Mouse (Mus musculus): Measurements from ENCODE around the gene Zfp607b. TPM values are rescaled to one million over a fixed set of nuclear protein-coding genes. Genes with fewer than 3 reads are reported as not detected.

Gene Zfp607b
- polyA plus RNA-seq, 1 experiment from 2014 or later = 2.8 TPM

- DNase-seq (ENCODE audit: low spot score) = no peak
Measured at GRCm38 (mm10) chr7:27685220-27685619, 3.9 kb upstream of the Zfp607b start.

- peak; percentile 27 for DNase-seq (ENCODE audit: low spot score)
Measured at GRCm38 (mm10) chr7:27685681-27686080, 3.5 kb upstream of the Zfp607b start.

GRCm38 (mm10) chr7:27687043-27687442, 2.1 kb upstream of the Zfp607b start:
- DNase-seq (ENCODE audit: low spot score) = no peak

GRCm38 (mm10) chr7:27687836-27688235, 1.3 kb upstream of the Zfp607b start:
- DNase-seq (ENCODE audit: low spot score) = no peak

GRCm38 (mm10) chr7:27688246-27688788, 823 bp upstream of the Zfp607b start:
- DNase-seq (ENCODE audit: low spot score) = peak; percentile 17

GRCm38 (mm10) chr7:27691076-27691475, 1.9 kb downstream of the Zfp607b start:
- peak; percentile 67 for DNase-seq (ENCODE audit: low spot score)

GRCm38 (mm10) chr7:27696711-27697110, 7.6 kb downstream of the Zfp607b start:
- DNase-seq (ENCODE audit: low spot score) = no peak

- no peak for DNase-seq (ENCODE audit: low spot score)
Measured at GRCm38 (mm10) chr7:27710402-27710801, 21.3 kb downstream of the Zfp607b start.

- DNase-seq (ENCODE audit: low spot score) = no peak
Measured at GRCm38 (mm10) chr7:27721951-27722350, 32.8 kb downstream of the Zfp607b start.

- peak; percentile 64 for DNase-seq (ENCODE audit: low spot score)
Measured at GRCm38 (mm10) chr7:27725566-27726538, 36.7 kb downstream of the Zfp607b start.

- no peak for DNase-seq (ENCODE audit: low spot score)
Measured at GRCm38 (mm10) chr7:27727471-27727870, 38.3 kb downstream of the Zfp607b start.

- peak; percentile 84 for DNase-seq (ENCODE audit: low spot score)
Measured at GRCm38 (mm10) chr7:27731281-27731883, 42.2 kb downstream of the Zfp607b start, which contains the start of gene Zfp60. TSS of gene Zfp60 (plus strand) at chr7:27731389.

GRCm38 (mm10) chr7:27731946-27732345, 42.8 kb downstream of the Zfp607b start:
- no peak for DNase-seq (ENCODE audit: low spot score)

GRCm38 (mm10) chr7:27732508-27732907, 43.4 kb downstream of the Zfp607b start:
- DNase-seq (ENCODE audit: low spot score) = no peak

- no peak for DNase-seq (ENCODE audit: low spot score)
Measured at GRCm38 (mm10) chr7:27735457-27735856, 46.3 kb downstream of the Zfp607b start.

Other genes with a start within 250 kb of the Zfp607b start
- gene Sptbn4, start 241.7 kb upstream of the Zfp607b start, polyA plus RNA-seq (2015; fragmentation: Nextera tagmentation; extraction: Ambion mirVana) = 0.09 and 0.10 TPM in 2 replicates
- gene Blvrb, start 241.4 kb upstream of the Zfp607b start, polyA plus RNA-seq (2015; fragmentation: Nextera tagmentation; extraction: Ambion mirVana) = 26.0 and 27.6 TPM in 2 replicates
- 29.0 and 31.0 TPM in 2 replicates for gene Sertad3, start 215.6 kb upstream of the Zfp607b start, polyA plus RNA-seq (2015; fragmentation: Nextera tagmentation; extraction: Ambion mirVana)
- gene Sertad1, start 202.4 kb upstream of the Zfp607b start, polyA plus RNA-seq (2015; fragmentation: Nextera tagmentation; extraction: Ambion mirVana) = 33.5 and 35.1 TPM in 2 replicates
- 1.1 and 1.2 TPM in 2 replicates for gene Prx, start 190.0 kb upstream of the Zfp607b start, polyA plus RNA-seq (2015; fragmentation: Nextera tagmentation; extraction: Ambion mirVana)
- gene Hipk4, start 166.1 kb upstream of the Zfp607b start, polyA plus RNA-seq (2015; fragmentation: Nextera tagmentation; extraction: Ambion mirVana) = 0.12 and 0.14 TPM in 2 replicates
- 134 and 145 TPM in 2 replicates for gene Pld3, start 136.1 kb upstream of the Zfp607b start, polyA plus RNA-seq (2015; fragmentation: Nextera tagmentation; extraction: Ambion mirVana)
- 24.6 and 28.7 TPM in 2 replicates for gene 2310022A10Rik, start 136.1 kb upstream of the Zfp607b start, polyA plus RNA-seq (2015; fragmentation: Nextera tagmentation; extraction: Ambion mirVana)
- 73.2 and 75.3 TPM in 2 replicates for gene Akt2, start 97.8 kb upstream of the Zfp607b start, polyA plus RNA-seq (2015; fragmentation: Nextera tagmentation; extraction: Ambion mirVana)
- not detected in 2 replicates for gene Ttc9b, start 35.4 kb upstream of the Zfp607b start, polyA plus RNA-seq (2015; fragmentation: Nextera tagmentation; extraction: Ambion mirVana)
- 5.2 and 7.2 TPM in 2 replicates for gene Map3k10, start 14.7 kb upstream of the Zfp607b start, polyA plus RNA-seq (2015; fragmentation: Nextera tagmentation; extraction: Ambion mirVana)
- gene Zfp60, start 42.0 kb downstream of the Zfp607b start, polyA plus RNA-seq (2015; fragmentation: Nextera tagmentation; extraction: Ambion mirVana) = 13.5 and 14.8 TPM in 2 replicates
- gene Zfp626, start 117.9 kb downstream of the Zfp607b start, polyA plus RNA-seq (2015; fragmentation: Nextera tagmentation; extraction: Ambion mirVana) = 2.3 and 3.1 TPM in 2 replicates
- gene Zfp59, start 149.3 kb downstream of the Zfp607b start, polyA plus RNA-seq (2015; fragmentation: Nextera tagmentation; extraction: Ambion mirVana) = 4.3 and 4.7 TPM in 2 replicates
- gene Zfp607a, start 168.2 kb downstream of the Zfp607b start, polyA plus RNA-seq (2015; fragmentation: Nextera tagmentation; extraction: Ambion mirVana) = 4.1 and 4.7 TPM in 2 replicates
- gene Zfp974, start 240.1 kb downstream of the Zfp607b start, polyA plus RNA-seq (2015; fragmentation: Nextera tagmentation; extraction: Ambion mirVana) = 3.3 and 3.7 TPM in 2 replicates

All from thymus, postnatal 0 days (tissue).